Mouse (Mus musculus): ENCODE measurements at regions not wholly inside any gene's neighbourhood (a gene's known extent, or its start where the extent isn't known, plus 50 kb on each side); places are given as distances from the start of the nearest gene placed in this dataset.

DNA sequence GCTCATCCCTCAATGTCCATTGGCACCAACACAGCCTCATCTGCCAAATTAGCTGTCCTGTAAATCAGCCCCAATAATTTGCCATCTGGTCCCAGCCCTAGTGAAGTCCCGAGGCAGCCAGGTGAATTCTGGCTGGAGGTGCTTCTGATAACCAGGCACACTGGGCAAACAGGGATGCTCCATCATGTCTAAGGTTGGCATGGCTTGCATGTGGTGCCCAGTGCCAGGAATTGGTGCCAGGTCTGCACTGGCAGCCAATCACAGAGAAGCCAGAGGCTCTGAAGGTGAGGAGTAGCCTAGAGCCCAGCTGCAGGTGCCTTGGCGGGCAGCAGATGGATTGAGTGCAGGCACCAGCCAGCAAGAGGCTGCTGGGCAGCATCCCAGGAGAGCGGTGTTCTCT, 226.7 kb upstream of the Mocs1 start:
- TF ChIP-seq POLR2A (IDR thresholded peaks at IDR 0.05; ENCODE audit: extremely low read depth, insufficient read depth, low read length): no peak
- no peak for TF ChIP-seq CTCF (IDR thresholded peaks at IDR 0.05; ENCODE audit: extremely low read depth, insufficient read depth, low read length)
